Mouse (Mus musculus): Measurements from ENCODE around the gene Dennd2a. TPM values are rescaled to one million over a fixed set of nuclear protein-coding genes. Genes with fewer than 3 reads are reported as not detected.
"Not testable (repeated sequence)": the region's sequence is repeated elsewhere in the genome, so short reads cannot be mapped to it uniquely, and the experiment has no call there.

Gene Dennd2a
- total RNA-seq, 1 experiment from 2014 or later = 1.4 TPM

DNA sequence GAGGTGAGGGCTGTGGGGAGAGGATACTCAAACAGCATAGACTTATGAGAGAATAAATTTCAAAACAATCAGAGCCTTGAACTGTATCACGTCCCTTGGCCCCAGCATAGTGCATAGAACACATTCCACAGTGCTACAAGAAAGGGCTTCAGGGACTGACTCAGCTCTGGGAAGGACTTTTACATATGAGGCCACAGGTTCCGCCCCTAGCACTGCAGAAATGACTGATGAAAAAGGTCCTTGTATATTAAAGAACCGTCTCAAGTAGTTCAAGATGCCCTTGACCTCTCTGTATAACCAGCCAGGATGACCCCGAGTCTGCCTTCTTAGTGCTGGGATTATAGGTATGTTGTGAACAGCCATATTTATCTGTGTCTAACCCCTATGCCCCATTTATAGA lies 85.4 kb downstream of the Dennd2a start:
- no peak for ATAC-seq (ENCODE audit: extremely low read depth, insufficient number of reproducible peaks, low FRiP score, poor library complexity, severe bottlenecking)

DNA sequence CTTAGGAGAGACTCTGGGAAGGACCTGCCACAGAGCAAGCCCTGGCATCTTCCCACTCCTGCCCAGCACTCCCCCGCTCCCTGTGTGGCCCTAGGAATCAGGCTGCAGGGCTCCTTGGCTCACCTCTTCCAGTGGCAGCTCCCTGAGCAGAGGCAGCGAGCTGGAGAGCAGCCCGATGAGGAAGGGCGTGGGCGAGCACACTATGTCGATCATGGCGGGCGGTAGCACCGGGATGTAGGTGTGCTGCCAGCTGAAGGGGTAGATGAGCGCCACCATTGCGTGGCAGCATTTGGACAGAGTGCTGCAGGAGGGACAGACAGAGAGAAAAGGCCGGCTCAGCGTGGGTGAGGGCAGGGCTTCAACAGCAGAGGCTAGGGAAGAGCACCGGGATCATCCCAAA lies 87.6 kb downstream of the Dennd2a start:
- ATAC-seq (ENCODE audit: extremely low read depth, insufficient number of reproducible peaks, low FRiP score, poor library complexity, severe bottlenecking) = no peak

DNA sequence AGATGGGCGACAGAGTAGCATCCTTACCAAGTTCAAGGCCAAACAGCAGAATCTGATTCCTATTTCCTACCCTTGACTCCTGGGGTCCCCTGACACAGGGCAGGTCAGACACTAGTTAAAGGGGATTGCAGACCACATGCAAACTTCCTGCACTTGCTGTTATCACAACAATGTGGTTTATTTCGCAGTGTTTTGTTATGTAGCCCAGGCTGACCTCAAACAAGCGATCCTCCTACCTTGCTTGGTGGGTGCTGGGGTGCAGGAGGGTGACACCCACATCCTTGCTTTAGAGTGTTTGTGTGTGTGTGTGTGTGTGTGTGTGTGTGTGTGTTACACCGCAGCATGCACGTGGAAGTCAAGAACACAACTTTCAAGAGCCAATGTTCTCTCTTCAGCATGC lies 88.2 kb downstream of the Dennd2a start:
- ATAC-seq (ENCODE audit: extremely low read depth, insufficient number of reproducible peaks, low FRiP score, poor library complexity, severe bottlenecking) = no peak

DNA sequence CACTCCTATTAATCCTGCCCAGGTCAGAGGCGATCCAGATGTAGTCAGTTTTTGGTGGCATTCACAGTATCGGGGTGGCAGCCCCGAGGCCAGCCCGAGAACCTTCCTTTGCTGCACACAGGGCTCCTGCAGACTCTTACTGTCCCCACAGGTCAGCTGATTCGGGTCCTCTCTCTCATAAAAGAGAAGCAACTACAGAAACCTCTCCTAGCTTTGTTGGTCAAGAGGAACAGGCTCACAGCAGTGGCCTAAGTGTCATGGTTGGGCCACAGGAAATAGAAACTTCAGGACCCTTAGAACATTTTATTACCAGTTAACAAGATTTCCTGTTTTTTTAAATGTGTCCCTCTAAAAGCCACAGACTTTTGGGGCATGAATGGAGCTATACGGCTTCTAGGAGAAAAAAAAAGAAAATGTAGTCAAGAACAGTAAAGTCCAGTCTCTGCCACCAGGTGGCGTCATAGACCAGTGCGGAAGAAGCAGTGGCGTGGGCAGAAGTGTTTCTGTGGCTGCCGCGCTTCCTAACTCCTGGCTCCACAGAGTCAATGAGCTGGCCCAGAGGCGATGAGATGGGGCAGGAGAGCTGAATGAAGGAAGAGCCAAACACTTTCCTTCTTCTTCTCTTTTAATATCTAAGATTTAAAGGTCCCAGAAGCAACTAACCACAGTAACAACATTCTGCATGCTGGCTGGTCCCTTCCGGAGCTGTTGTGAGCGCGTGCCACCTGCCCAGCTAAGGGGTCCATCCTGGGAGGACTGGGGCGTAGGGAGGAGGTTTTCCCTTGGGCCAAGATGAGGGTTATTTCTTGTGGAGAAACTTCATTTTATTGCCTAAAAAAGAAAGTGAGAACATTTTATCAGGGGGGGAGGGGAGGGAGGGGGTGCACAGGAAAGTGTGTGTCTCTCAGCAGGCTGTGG lies 94.8 kb downstream of the Dennd2a start:
- peak; percentile 87 for ATAC-seq (ENCODE audit: extremely low read depth, insufficient number of reproducible peaks, low FRiP score, poor library complexity, severe bottlenecking)

DNA sequence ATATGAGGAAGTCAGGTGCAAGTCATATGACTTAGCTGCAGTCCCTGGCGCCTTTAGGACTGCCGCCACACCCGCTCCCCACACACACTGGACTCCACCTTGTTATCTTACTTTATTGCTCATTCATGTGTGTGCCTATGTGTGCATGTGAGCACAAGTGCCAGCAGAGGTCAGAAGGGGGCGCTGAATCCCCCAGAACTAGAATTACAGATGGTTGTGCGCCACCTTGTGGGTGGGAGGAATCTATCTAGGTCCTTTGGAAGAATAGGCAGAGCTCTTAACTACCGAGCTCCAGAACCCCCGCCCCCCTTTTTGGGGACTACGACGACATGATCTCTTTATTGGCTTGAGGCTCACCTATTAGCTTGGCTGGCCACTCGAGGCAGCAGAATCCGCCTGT lies 97.6 kb downstream of the Dennd2a start:
- no peak for ATAC-seq (ENCODE audit: extremely low read depth, insufficient number of reproducible peaks, low FRiP score, poor library complexity, severe bottlenecking)

DNA sequence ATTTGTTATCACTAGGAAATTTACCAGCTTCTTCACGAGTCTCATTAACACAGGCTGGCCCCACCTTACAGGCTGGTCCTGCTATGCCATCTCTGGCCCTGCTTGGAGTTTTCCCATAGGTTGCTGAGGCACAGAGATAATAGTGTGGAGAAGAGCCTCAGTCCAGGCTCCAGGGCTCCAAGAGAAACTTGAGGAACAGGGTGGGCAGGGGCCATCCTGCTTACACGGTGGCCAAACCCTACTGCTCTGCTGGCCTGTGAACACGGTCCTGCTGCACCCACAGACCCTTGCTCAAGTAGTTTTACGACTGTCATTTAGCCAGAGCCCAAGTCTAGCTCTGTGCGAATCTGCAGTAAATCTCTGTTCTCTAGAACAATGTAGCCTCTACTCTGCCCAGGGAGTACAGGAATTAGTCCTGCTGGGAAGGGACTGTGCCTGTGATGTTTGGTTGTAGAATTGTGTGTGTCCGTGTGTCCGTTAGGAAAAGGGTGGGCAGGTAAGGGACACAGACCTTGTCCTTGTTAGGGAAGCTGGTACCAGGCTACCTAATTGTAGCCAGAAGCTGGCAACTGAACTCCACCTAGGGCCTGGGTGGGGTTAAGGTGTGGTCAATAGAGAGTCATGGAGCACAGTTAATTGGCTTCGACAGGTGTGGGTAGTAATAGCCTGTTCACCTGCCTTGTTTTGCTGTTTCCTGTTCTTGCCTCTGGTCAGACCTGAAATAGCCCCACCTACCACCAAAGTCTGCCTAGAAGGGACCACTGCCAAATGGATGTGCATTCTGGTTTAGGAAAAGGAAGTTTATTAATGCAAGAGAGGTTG lies 102.1 kb downstream of the Dennd2a start:
- ATAC-seq (ENCODE audit: extremely low read depth, insufficient number of reproducible peaks, low FRiP score, poor library complexity, severe bottlenecking) = no peak

DNA sequence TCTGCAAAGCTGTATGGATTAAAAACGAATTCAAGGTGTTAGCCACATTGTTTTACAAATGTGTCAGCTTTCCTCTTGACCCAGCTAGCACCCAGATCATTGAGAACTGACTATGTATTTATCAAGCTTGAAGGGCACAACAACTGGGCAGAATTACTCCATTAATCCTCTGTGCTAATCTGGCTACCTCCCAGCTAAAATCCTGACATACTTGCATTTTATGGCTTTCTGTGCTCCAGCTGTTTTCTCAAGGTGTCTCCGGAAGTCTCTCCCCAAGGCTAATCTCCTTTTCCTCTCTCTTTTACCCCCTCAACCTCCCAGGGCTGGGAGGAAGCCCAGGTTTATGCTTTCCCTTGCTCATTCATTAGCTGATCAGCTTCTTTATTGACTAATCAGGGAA lies 103.1 kb downstream of the Dennd2a start:
- no peak for ATAC-seq (ENCODE audit: extremely low read depth, insufficient number of reproducible peaks, low FRiP score, poor library complexity, severe bottlenecking)

DNA sequence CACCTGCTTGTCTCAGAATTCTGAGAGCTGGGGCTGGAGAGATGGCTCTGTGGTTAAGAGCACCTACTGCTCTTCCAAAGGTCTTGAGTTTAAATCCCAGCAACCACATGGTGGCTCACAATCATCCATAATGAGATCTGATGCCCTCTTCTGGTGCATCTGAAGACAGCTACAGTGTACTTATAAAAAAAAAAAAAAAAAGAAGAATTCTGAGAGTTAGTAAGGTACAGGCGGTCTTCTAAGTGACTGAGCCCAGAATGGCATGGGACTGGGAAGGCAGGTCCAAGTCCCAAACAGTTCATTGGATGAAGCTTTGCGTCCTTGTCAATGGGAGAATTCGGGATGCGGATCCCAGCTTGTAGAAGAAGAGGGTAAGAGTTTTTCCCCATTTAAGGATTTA lies 104.1 kb downstream of the Dennd2a start:
- ATAC-seq (ENCODE audit: extremely low read depth, insufficient number of reproducible peaks, low FRiP score, poor library complexity, severe bottlenecking) = no peak

DNA sequence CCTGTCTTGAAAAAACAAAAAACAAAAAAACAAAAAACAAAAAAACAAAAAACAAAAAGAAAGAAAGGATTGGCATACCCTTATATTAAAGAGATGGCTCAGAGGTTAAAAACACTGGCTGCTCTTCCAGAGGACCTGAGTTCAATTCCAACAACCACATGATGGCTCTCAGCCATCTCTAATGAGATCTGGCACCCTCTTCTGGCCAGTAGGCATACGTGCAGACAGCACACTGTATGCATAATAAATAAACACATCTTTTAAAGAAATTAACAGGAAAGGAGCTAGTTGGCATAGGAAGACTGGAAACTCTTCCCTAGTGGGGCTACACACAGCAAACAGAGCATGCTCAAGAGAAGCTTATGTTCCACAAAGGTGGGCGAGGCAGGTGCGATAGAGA lies 106.6 kb downstream of the Dennd2a start:
- ATAC-seq (ENCODE audit: extremely low read depth, insufficient number of reproducible peaks, low FRiP score, poor library complexity, severe bottlenecking) = peak; percentile 55

DNA sequence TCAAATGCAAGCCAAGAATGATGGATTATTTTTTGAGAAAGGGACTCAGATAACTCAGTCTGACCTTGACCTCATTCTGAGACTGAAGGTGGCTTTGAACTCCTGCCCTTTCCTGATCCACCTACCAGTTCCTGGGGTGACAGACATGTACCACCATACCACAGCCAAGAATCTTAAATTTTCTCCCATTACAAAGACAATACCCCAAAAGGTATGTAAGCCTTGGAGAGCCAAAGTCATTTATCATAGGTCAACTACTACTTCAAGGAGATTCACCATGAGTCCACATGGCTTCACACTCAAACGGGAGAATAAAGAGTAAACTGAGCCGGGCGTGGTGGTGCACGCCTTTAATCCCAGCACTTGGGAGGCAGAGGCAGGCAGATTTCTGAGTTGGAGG lies 107.1 kb downstream of the Dennd2a start:
- no peak for ATAC-seq (ENCODE audit: extremely low read depth, insufficient number of reproducible peaks, low FRiP score, poor library complexity, severe bottlenecking)

DNA sequence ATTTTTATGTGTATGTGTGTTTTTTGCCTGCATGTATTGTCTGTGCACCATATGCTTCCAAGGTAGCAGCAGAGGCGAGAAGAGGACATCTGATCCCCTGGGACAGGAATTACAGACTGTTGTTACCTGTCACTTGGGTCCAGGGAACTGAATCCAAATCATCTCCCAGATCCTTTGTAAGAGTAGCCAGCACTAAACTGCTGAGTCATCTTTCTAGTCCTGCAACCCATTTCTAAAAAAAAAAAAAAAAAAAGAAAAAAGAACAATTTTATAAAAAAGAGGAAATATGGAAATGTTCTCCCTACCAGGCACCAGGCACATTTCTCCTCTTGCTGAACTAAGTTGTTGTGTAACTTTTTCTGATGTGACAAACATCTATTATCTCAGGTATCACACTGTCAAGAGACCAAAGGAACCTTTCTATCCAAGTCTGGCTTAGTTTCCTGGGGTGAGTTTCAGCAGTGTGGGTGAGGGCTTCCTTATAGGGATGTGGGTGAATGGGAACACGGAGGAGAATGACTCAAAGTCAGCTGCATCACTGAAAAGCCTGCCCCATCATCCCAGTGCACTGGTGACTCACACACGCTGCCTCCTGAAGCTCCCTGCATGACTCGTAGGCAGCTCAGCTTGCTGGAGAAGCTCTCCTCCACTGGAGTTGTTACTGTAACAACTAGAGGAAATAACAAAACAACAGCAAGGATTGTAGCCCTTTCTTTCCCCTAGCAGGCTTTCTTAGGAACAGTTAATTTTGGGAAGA lies 110.1 kb downstream of the Dennd2a start:
- ATAC-seq (ENCODE audit: extremely low read depth, insufficient number of reproducible peaks, low FRiP score, poor library complexity, severe bottlenecking) = no peak

DNA sequence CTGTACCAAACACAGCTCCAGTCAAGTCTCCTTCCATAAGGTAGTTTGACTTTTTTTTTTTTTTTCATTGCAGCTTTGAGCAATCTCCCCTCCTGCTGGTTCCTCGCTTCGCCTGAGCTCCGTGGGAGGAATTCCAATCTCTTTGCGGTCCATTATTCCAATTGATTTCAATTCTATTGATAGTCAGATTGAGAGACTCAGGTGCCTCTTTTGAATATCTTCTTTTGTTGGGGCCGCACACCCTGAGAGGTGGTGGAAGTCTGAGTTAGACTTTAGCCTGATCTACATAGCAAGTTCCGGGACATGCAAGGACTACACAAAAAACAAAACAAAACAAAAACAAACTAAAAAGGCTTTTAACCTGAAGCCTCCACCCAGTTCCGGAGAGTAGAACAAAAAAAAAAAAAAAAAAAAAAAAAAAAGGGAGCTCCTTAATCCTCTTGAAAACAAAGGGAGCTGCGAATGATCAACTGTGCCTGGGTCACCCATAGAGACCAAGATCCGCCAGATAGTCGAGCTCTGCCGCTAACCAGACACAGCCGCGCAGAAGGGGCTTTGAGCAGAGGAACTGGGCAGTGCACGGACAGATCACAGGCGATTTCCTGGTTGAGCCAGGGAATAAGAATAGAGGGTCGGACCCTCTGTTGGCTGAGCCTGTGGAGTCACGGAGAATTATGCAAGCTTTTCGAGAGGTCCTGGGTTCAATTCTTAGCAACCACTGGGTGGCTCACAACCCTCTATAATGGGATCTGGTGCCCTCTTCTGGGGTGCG lies 111.7 kb downstream of the Dennd2a start:
- ATAC-seq (ENCODE audit: extremely low read depth, insufficient number of reproducible peaks, low FRiP score, poor library complexity, severe bottlenecking) = no peak

DNA sequence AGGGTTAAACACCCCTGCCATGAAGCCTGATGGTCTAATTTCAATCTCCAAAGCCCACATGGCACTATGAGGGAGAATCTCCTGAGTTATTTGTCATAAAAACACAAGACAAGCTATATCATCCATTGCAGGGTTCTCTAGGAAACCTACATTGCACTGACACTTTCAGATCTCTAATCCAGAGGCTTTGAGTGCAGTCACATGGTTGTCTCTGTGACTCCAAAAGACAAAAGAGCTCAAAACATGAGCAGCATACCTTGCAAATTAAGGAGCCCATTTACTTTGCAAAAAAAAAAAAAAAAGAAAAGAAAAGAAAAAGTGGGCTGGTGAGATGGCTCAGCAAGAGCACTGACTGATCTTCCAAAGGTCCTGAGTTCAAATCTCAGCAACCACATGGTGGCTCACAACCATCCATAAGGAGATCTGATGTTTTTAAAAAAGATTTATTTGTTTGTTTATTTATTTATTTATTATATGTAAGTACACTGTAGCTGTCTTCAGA lies 114.8 kb downstream of the Dennd2a start:
- ATAC-seq (ENCODE audit: extremely low read depth, insufficient number of reproducible peaks, low FRiP score, poor library complexity, severe bottlenecking) = no peak

DNA sequence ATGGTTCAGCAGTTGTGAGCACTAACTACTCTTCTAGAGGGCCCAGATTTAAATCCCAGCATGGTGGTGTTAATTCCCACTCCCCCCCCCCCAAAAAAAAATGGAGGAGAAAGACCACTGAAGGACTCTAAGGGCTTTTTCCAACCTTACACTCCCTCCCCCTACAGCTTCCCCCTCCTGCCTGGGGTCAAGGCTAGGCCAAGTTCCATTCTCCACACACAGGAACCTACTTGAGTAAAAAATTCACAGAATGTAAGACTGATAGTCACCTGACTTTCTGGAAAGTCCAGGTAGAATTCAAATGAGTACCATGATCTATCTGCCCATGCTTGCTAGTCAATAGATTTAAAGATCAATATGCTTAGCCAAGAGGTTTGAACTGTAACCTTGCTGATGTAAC lies 117.5 kb downstream of the Dennd2a start:
- no peak for ATAC-seq (ENCODE audit: extremely low read depth, insufficient number of reproducible peaks, low FRiP score, poor library complexity, severe bottlenecking)

DNA sequence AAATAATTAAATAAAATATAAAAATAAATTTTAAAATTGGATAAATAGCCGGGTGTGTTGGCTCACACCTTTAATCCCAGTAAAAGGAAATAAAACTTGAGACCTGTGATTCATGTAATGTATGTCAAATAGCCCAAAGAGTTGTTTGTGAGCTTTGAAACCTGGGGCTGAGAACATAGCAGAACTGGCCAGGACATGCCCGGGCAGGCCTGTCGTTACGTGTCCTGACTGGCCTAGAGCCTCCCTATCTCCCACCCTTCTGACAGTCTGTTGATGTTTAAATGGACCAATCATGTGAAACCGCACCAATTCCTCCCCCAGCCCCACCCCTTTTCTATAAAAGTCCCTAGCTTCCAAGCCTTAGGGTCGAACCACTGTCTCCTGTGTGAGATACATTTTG lies 120.1 kb downstream of the Dennd2a start:
- ATAC-seq (ENCODE audit: extremely low read depth, insufficient number of reproducible peaks, low FRiP score, poor library complexity, severe bottlenecking) = not testable (repeated sequence)

DNA sequence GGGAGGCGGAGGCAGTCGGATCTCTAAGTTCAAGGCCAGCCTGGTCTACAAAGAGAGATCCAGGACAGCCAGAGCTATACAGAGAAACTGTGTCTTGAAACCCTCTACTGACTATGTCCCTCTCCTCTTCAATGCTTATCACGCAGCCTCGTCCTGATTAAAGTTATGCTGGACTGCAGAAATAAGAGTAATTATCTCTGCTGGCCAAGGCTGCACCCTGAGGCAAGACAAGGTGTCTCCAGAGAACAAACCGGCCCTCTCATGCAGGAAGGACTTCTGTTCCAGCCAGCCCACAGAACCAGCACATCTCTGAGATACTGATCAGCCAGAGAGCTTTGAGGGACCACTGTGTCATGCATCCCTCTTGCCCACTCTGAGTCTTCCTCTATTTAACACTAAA lies 121.8 kb downstream of the Dennd2a start:
- ATAC-seq (ENCODE audit: extremely low read depth, insufficient number of reproducible peaks, low FRiP score, poor library complexity, severe bottlenecking) = no peak

DNA sequence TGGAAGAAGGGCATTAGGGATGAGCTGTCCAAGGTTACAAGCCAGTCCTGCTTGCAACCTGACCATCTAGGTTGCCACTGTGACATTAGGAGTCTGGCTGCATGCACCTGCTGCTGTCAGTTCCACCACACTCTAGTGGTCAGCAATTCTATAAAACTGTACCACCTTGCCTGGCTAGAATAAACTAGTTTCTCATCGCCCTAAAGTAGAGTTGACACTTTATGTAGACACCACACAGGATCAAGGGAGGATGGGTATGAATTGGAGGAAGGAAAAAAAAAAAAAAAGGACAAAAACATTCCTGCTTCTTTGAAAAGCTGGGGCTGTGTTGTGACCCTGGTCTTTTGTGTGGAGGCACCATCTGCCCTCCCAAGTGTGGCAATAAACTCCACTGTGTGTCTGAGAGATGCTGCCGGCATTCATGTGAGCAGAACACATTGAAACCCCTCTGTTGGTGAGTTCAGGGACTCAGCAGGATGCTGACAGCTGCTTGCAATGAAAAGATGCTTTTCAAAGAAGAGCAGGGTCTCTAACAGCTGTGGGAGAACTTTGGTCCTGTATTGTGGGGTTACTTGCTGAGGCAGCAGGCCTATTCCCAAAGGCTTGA lies 122.7 kb downstream of the Dennd2a start:
- no peak for ATAC-seq (ENCODE audit: extremely low read depth, insufficient number of reproducible peaks, low FRiP score, poor library complexity, severe bottlenecking)

Measured in neutrophil, adult 5-6 weeks (primary cell).